Mouse (Mus musculus): Measurements from ENCODE around the gene Atp6v0a2.

DNA sequence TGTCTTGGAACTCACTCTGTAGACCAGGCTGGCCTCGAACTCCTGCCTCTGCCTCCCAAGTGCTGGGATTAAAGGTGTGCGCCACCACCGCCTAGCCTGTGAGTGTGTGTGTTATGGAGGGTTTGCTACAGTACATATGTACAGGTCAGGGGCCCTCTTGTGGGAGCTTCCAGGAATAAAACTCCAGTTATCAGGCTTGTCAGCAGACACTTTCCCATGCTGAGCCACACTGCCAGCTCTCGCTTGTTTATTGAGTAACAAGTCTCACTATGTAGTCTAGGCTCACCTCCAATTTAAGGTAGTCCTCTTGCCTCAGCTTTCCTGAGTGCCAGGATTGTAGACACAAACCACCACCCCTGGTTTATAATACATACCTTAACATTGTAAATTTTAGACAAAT is 24.1 kb upstream of the Atp6v0a2 start:
- no peak for TF ChIP-seq POLR2A (IDR thresholded peaks at IDR 0.05; ENCODE audit: low read depth, low read length)
- TF ChIP-seq CTCF (IDR thresholded peaks at IDR 0.05; ENCODE audit: extremely low read depth, insufficient read length, insufficient replicate concordance, low read depth, low read length): no peak

All from small intestine, adult 2 months (tissue).